Mouse (Mus musculus): ENCODE data around the gene Clic3. TPM values are rescaled to one million over a fixed set of nuclear protein-coding genes. Genes with fewer than 3 reads are reported as not detected.

Gene Clic3
- polyA plus RNA-seq, 1 experiment from 2014 or later: 2.6 TPM

- H3K27me3 ChIP-seq (replicated peaks; ENCODE audit: control insufficient read depth, insufficient read depth, low read length): peaks cover 12% of the 10 kb centered on the region; the same call in 1 of the 2 replicates
- no peaks in the 10 kb centered on the region for H3K9me3 ChIP-seq (ENCODE audit: control insufficient read depth, low read length)
- peaks cover 3% of the 10 kb centered on the region; the same call in 1 of the 2 replicates for H3K4me1 ChIP-seq (ENCODE audit: control insufficient read depth, insufficient read depth, low read length)
- H3K36me3 ChIP-seq (ENCODE audit: control insufficient read depth, insufficient read depth, low read length): no peaks in the 10 kb centered on the region
- H3K4me2 ChIP-seq (ENCODE audit: low read depth, low read length): no peak overlapping the region
- H3K4me3 ChIP-seq (ENCODE audit: low read length): no peak overlapping the region
- H3K27ac ChIP-seq (ENCODE audit: low read length): no peak overlapping the region
- no peak for ATAC-seq
- 85% methylated on average over 5 of the region's 5 CpGs for WGBS
- H3K9ac ChIP-seq (ENCODE audit: low read depth, low read length): no peak overlapping the region
Observed at GRCm38 (mm10) chr2:25427256-25427655, 29.4 kb upstream of the Clic3 start.

DNA sequence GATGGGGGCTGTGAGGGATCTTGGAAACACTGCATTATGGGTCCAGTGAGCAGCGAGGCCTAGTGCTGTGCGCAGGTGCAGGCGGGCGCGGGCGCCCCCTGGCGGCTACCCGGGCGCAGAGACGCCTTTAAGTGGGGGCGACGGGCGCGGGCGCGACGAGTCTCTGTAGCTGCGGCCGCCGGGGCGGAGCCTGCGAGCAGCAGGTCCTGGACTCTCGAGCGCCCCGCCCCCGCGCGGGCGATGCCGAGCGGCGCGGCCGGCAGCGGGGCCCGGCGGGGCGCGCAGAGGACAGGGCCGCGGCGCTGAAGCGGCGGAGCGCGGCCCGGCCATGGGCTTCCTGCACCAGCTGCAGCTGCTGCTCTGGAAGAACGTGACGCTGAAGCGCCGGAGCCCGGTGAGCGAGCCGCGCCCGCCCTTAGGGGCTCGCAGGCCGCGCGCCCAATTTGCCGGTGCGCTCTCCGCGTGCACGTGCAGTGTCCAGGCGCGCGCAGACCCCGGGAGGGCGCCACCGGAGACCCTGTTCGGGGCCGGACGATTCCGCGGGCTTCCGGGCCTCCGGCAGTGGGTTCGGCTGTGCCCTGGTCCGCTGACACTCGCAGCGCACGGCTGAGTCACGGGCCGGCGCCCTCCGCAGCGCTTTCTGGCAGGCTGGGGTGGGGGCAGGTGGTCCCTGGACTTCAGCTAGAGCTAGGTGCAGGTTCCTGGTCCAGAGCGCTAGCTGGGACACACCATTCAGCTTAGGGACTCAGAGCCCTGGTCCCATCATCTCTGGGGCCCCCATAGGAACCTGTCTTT is 28.0 kb upstream of the Clic3 start, which contains the start of gene Abca2:
Gene Abca2, plus strand, starts transcription at position 262 of the 795 bp plus-strand sequence.
- no peaks in the 10 kb centered on the region for H3K36me3 ChIP-seq (ENCODE audit: control insufficient read depth, insufficient read depth, low read length)
- peak within 1 kb of the TSS; percentile 75 for H3K4me3 ChIP-seq (ENCODE audit: low read length)
- under 1% methylated on average over 89 of the region's 89 CpGs for WGBS
- no peak within 1 kb of the TSS for H3K27ac ChIP-seq (ENCODE audit: low read length)
- peak; percentile 91 for ATAC-seq
- peak within 1 kb of the TSS; percentile 97 for H3K4me2 ChIP-seq (ENCODE audit: low read depth, low read length)
- peaks cover 12% of the 10 kb centered on the region; the same call in 1 of the 2 replicates for H3K27me3 ChIP-seq (replicated peaks; ENCODE audit: control insufficient read depth, insufficient read depth, low read length)
- H3K4me1 ChIP-seq (ENCODE audit: control insufficient read depth, insufficient read depth, low read length): 0 out of 2 replicates have a peak, but pooled peaks cover 3% of the 10 kb centered on the region
- H3K9ac ChIP-seq (ENCODE audit: low read depth, low read length): peak within 1 kb of the TSS; percentile 76
- no peaks in the 10 kb centered on the region for H3K9me3 ChIP-seq (ENCODE audit: control insufficient read depth, low read length)

DNA sequence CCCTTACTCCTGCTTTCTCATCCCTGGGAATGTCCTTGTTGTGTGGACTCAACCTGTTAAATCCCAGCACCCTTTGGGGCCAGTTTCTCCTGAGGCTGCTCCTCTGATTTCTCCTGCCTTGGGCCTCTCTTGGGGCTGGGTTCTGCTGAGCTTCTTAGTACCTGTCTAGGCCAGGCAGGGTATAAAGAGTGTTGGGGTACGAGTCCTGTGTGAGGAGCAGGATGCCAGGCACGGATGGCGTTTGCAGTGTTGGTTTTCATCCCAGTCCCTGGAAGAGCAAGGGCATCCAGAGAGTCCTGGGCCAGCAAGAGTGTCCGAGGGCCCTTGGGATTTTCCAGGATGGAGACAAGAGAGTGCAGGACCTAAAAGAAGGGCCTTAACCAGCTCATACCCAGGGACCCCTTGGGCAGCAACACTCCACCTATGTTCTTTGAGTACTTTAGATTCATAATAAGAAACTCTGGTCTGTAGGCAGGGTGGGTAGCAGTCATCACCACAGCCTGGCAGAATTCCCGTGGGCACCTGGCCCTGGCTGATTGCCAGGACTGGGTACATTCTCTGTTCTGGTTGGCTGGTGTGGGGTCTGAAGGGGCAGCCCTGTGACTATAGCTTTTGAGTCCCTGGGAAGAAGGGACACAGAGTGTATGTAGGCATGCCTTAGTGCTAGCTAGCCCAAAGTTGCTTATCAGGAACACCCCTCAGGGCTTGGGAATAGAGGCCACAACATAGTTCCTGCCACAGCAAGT is 27.0 kb upstream of the Clic3 start:
- Histone ChIP-seq H3K27me3 (replicated peaks; ENCODE audit: control insufficient read depth, insufficient read depth, low read length) (peaks cover 12% of the 10 kb centered on the region; the same call in 1 of the 2 replicates), H3K27ac (ENCODE audit: low read length) (no peak overlapping the region), H3K4me2 (ENCODE audit: low read depth, low read length) (peak overlapping the region; percentile 97), H3K4me1 (ENCODE audit: control insufficient read depth, insufficient read depth, low read length) (0 out of 2 replicates have a peak, but pooled peaks cover 3% of the 10 kb centered on the region), H3K4me3 (ENCODE audit: low read length) (peak overlapping the region; percentile 75; the same call in 1 of the 2 replicates), H3K9ac (ENCODE audit: low read depth, low read length) (0 out of 2 replicates have a peak overlapping the region, but pooled peaks have one; percentile 7), H3K36me3 (ENCODE audit: control insufficient read depth, insufficient read depth, low read length) (no peaks in the 10 kb centered on the region), H3K9me3 (ENCODE audit: control insufficient read depth, low read length) (no peaks in the 10 kb centered on the region)
- 70% methylated on average over 5 of the region's 5 CpGs for WGBS
- no peak for ATAC-seq

- H3K27me3 ChIP-seq (replicated peaks; ENCODE audit: control insufficient read depth, insufficient read depth, low read length): peaks cover 3% of the 10 kb centered on the region; the same call in 1 of the 2 replicates
- H3K36me3 ChIP-seq (ENCODE audit: control insufficient read depth, insufficient read depth, low read length): no peaks in the 10 kb centered on the region
- no peak overlapping the region for H3K27ac ChIP-seq (ENCODE audit: low read length)
- ATAC-seq: no peak
- H3K4me3 ChIP-seq (ENCODE audit: low read length): no peak overlapping the region
- H3K4me2 ChIP-seq (ENCODE audit: low read depth, low read length): no peak overlapping the region
- H3K4me1 ChIP-seq (ENCODE audit: control insufficient read depth, insufficient read depth, low read length): 0 out of 2 replicates have a peak, but pooled peaks cover 3% of the 10 kb centered on the region
- no peaks in the 10 kb centered on the region for H3K9me3 ChIP-seq (ENCODE audit: control insufficient read depth, low read length)
- 74% methylated on average over 17 of the region's 17 CpGs for WGBS
- no peak overlapping the region for H3K9ac ChIP-seq (ENCODE audit: low read depth, low read length)
Observed at GRCm38 (mm10) chr2:25430395-25431233, 26.0 kb upstream of the Clic3 start.

GRCm38 (mm10) chr2:25431308-25431855 is 25.3 kb upstream of the Clic3 start:
- 73% methylated on average over 6 of the region's 6 CpGs for WGBS
- Histone ChIP-seq H3K9me3 (ENCODE audit: control insufficient read depth, low read length) (no peaks in the 10 kb centered on the region), H3K4me2 (ENCODE audit: low read depth, low read length) (no peak overlapping the region), H3K4me3 (ENCODE audit: low read length) (no peak overlapping the region), H3K27ac (ENCODE audit: low read length) (no peak overlapping the region), H3K36me3 (ENCODE audit: control insufficient read depth, insufficient read depth, low read length) (no peaks in the 10 kb centered on the region), H3K27me3 (replicated peaks; ENCODE audit: control insufficient read depth, insufficient read depth, low read length) (no peaks in the 10 kb centered on the region; the same call in 1 of the 2 replicates), H3K9ac (ENCODE audit: low read depth, low read length) (no peak overlapping the region), H3K4me1 (ENCODE audit: control insufficient read depth, insufficient read depth, low read length) (0 out of 2 replicates have a peak, but pooled peaks cover 3% of the 10 kb centered on the region)
- ATAC-seq: no peak

GRCm38 (mm10) chr2:25432326-25433098 is 24.1 kb upstream of the Clic3 start:
- H3K4me3 ChIP-seq (ENCODE audit: low read length): no peak overlapping the region

DNA sequence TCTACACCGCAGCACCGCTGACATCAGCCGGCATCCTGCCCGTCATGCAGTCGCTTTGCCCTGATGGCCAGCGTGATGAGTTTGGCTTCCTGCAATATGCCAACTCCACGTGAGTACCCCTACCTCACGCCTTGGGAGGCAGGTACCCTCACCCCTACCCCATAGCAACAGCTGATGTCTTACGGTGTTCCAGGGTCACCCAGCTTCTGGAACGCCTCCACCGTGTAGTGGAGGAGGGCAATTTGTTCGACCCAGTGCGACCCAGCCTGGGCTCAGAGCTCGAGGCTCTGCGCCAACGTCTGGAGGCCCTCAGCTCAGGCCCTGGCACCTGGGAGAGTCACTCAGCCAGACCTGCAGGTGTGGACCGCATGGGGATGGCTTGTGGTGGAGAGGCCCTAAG is 23.5 kb upstream of the Clic3 start:
- Histone ChIP-seq H3K27ac (ENCODE audit: low read length) (no peak overlapping the region), H3K4me1 (ENCODE audit: control insufficient read depth, insufficient read depth, low read length) (0 out of 2 replicates have a peak, but pooled peaks cover 2% of the 10 kb centered on the region), H3K9me3 (ENCODE audit: control insufficient read depth, low read length) (no peaks in the 10 kb centered on the region), H3K4me2 (ENCODE audit: low read depth, low read length) (no peak overlapping the region), H3K36me3 (ENCODE audit: control insufficient read depth, insufficient read depth, low read length) (no peaks in the 10 kb centered on the region), H3K4me3 (ENCODE audit: low read length) (no peak overlapping the region), H3K27me3 (replicated peaks; ENCODE audit: control insufficient read depth, insufficient read depth, low read length) (no peaks in the 10 kb centered on the region; the same call in 1 of the 2 replicates), H3K9ac (ENCODE audit: low read depth, low read length) (no peak overlapping the region)
- WGBS: 91% methylated on average over 17 of the region's 17 CpGs
- ATAC-seq: no peak

More at GRCm38 (mm10) chr2:25432326-25433098, 24.1 kb upstream of the Clic3 start:
- Histone ChIP-seq H3K9me3 (ENCODE audit: control insufficient read depth, low read length) (no peaks in the 10 kb centered on the region), H3K4me2 (ENCODE audit: low read depth, low read length) (no peak overlapping the region), H3K36me3 (ENCODE audit: control insufficient read depth, insufficient read depth, low read length) (no peaks in the 10 kb centered on the region), H3K27me3 (replicated peaks; ENCODE audit: control insufficient read depth, insufficient read depth, low read length) (no peaks in the 10 kb centered on the region; the same call in 1 of the 2 replicates), H3K9ac (ENCODE audit: low read depth, low read length) (no peak overlapping the region), H3K27ac (ENCODE audit: low read length) (no peak overlapping the region), H3K4me1 (ENCODE audit: control insufficient read depth, insufficient read depth, low read length) (0 out of 2 replicates have a peak, but pooled peaks cover 3% of the 10 kb centered on the region)
- 85% methylated on average over 11 of the region's 11 CpGs for WGBS
- no peak for ATAC-seq

DNA sequence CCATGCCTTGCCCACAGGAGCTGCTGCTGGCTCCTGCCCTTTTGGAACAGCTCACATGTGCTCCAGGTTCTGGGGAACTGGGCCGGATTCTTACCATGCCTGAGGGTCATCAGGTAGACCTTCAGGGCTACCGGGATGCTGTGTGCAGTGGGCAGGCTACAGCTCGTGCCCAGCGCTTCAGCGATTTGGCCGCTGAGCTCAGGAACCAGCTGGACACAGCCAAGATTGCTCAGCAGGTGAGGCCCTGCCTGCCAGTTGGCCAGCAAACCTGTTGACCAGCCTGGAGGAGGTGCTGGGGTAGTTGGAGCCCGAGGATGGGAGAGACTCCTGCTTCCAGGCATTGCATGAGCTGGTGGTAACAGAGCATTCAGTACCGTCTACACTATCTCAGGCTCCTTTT is 22.3 kb upstream of the Clic3 start:
- no peak for ATAC-seq
- Histone ChIP-seq H3K9ac (ENCODE audit: low read depth, low read length) (no peak overlapping the region), H3K4me3 (ENCODE audit: low read length) (no peak overlapping the region), H3K4me1 (ENCODE audit: control insufficient read depth, insufficient read depth, low read length) (no peaks in the 10 kb centered on the region), H3K9me3 (ENCODE audit: control insufficient read depth, low read length) (no peaks in the 10 kb centered on the region), H3K36me3 (ENCODE audit: control insufficient read depth, insufficient read depth, low read length) (no peaks in the 10 kb centered on the region), H3K4me2 (ENCODE audit: low read depth, low read length) (no peak overlapping the region), H3K27me3 (replicated peaks; ENCODE audit: control insufficient read depth, insufficient read depth, low read length) (no peaks in the 10 kb centered on the region; the same call in 1 of the 2 replicates), H3K27ac (ENCODE audit: low read length) (no peak overlapping the region)
- WGBS: 85% methylated on average over 8 of the region's 8 CpGs
